Mouse (Mus musculus) gastrocnemius, postnatal 36 days (tissue): ENCODE measurements around the gene Cep19. TPM values are rescaled to one million over a fixed set of nuclear protein-coding genes. Genes with fewer than 3 reads are reported as not detected.

ENCODE experiments used
- DNase-seq, 2 experiments: peaks; one replicate each; pipeline ENCODE4 v3.0.0; 2022
- intact Hi-C: fragments of 180-260 bp; cut with DNase I; formaldehyde crosslinking; loops from one replicate; pipeline ENCODE4 v1.15.1; 2025
- total RNA-seq, 2 experiments: library from RNA; stranded (reverse); gene quantifications; 2 replicates each; pipeline ENCODE4 v1.2.3; 2021

Cep19 gene
- total RNA-seq, 2 experiments from 2014 or later: 7.8 to 9.4 TPM

DNA sequence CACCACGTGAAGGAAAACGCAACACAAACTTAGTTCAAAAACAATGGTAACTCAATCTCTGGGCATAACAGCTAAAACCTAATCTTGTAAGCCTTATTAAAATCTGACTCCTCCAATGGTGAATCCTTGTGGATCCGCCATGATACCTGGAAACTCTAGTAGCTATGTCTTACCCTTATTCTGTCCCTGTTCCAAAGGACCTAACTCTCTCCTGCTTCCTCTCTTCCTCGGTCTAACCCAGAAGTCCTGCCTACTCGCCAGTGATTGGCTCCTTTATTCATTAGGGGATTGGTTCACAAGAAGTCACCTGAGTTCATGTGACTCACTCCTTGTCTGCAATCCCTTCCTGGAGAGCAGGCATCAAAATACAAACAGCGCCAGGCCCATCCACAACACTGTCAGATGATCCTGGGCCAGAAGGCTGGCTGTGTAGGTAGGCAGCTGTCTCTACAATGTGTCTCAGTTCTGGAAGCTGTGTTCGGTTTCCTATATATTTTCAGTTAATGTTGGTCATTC, 36.3 kb downstream of the Cep19 start:
- intact Hi-C loops: no loop called here
- no peak for DNase-seq

DNA sequence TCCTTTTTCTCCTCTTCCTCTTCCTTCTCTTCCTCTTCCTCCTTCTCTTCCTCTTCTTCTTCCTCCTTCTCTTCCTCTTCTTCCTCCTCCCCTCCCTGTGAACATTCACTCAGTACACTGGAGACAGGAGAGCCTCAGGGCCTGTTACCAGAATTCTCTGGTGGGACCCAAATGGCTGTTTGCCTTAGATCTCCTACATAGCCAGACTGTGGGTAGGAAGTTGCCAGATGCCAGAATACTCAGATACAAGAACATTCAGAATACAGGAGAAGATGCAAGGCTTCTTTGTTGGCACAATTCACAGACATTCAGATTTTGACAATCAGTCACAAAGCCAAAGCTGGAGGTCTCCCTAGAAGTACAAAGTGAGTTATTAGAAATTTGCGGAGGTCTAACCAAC, 39.4 kb downstream of the Cep19 start:
- intact Hi-C loops: no loop called here

DNA sequence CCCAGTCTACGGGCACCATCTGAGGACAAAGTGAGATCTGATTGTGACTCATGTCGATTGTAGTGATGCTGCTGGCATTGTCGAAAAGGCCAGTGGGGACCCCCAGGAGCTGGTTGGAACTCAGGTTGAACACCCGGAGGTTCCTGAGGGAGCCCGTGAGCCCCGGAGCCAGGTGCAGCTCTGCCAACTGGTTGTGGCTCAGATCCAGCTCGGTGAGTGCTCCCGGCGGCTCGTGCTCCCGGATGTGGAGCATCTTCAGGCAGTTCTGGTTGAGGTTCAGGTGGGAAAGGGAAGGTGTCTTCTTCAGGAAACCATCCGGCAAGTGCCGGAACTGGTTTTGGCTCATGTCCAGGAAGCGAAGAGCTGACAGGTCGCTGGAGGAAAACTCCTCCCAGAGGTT, 44.2 kb downstream of the Cep19 start:
- intact Hi-C loops: loop anchor here (10.0 kb wide), 1 partner anchor 351 kb away; the partner anchor contains the start of gene Zdhhc19
- no peak for DNase-seq

More for the DNA sequence above, 39.4 kb downstream of the Cep19 start:
- DNase-seq: no peak

DNA sequence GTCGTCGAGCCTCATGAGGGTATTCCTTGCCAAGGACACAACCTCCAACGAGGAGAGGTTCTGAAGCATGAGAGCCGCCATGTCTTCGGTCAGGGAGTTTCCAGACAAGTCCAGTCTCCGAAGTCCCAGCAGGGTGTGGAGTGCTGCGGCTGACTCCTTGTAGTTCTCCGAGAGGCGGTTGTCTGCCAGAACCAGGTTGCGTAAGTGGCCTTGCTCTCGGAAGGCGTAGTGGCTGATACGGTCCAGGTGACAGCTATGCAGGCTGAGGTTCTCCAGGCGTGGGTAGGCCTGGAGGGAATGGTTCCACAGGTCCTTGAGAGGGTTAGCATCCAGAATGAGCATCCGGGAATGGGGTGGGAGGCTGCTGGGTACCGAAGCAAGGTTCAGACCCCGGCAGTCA, 45.0 kb downstream of the Cep19 start:
- DNase-seq: no peak
- intact Hi-C loops: loop anchor here (10.0 kb wide), 1 partner anchor 350 kb away; the partner anchor contains the start of gene Zdhhc19

DNA sequence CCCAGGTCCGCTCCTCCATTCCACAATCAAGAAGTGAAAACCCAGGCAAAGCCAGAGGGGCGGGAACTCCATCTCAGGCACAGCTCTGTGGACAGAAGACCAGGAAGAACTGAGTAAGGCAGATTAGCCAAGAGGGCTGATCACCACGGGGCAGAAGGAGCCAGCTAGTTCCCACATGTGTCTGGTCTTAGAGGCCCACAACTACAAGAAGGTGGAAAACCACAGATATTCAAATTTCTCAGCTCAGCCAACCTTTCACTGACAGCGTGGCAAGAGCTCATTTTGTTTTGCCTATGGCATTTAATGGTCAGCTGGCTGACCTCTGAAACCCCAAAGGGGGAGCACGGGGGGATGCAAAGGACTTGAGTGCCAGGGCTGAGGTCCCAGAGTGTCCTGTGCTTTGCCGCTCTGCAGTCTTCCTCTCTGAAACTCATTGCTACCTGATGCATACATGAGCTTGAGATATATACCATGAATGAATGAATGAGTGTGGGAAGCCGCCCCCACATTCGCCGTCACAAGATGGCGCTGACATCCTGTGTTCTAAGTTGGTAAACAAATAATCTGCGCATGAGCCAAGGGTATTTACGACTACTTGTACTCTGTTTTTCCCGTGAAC, 48.1 kb downstream of the Cep19 start:
- DNase-seq: no peak
- intact Hi-C loops: loop anchor here (10.0 kb wide), 1 partner anchor 347 kb away; the partner anchor contains the start of gene Zdhhc19

DNA sequence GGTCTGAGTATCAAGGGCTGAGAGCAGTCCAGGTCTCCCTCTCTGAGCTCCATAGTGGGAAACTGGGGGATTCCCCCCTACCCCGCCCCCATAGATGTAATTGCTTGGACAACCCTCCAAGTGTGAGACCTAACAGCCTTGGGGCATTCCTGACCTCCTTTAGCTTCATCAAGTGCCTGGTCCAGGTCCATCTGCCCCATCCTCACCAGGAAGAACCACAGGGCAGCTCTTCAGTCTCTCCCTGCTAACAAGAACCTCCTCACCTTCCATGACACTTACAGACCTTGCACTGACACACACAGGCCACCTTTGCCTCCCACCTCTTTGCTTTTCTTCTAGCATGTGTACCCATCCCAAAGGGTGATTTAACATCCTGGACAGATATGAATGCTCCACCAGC, 54.4 kb downstream of the Cep19 start:
- DNase-seq: no peak
- intact Hi-C loops: no loop called here

DNA sequence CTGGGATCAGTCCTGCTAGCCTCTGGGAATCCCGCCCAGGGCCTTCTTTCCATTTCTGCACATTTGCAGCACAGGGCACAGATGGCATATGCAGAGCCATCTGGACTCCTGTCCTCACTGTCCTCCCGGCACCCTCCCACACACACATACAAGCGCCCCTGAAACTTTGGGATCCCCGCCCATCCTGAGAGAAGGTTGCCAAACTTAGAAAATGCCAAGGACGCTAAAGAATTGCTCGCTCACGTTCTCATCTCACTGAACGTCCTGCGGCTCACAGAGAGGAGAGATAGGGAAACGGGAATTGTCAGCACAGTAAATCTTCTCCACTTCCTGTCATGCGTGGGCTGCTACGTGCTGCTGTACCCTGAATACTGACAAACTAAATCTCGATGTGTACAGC, 54.8 kb downstream of the Cep19 start:
- no peak for DNase-seq
- intact Hi-C loops: no loop called here

DNA sequence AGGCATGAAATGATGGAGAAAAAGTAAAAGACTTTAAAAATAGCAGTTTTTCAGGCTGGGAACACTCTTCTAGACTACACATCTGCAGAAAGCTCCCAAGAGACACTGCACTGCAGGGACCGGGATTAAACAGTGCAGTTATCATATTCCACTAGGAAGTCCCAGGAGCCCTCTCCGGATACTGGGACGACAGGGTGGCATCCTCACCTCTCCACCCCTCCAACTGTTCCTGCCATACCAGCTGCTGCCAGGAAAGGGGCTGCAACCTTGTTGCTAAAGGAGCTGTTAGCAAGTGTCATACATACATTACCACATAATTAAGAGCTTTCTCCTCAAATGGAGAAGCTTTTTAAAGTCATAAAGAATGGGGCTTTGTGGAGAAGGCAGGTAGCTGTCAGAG, 57.1 kb downstream of the Cep19 start:
- DNase-seq: no peak
- intact Hi-C loops: no loop called here

DNA sequence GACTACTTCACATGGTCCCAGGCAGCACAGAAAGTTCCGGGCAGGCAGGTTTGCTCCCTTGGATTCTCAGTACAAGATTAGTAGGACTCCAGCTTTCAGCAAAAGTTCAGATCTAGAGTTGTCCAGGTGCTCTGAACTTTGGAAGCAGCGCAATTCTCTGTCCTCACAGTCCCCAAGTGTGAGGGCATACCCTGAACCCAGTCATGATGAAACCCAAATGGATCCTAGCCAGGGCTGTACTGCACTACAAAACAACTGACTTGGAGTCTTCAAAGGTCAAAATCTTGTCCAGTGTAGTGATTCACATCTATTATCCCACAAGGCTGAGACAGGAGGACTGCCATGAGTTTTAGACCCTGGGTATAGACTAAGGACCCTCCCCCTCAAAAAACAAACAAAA, 57.8 kb downstream of the Cep19 start:
- intact Hi-C loops: no loop called here
- no peak for DNase-seq

Other genes with a start within 250 kb of the Cep19 start
- gene Meltf, start 221.0 kb upstream of the Cep19 start, total RNA-seq: not detected
- under 1 TPM; 0.37 to 0.94 TPM for gene Pigz, start 165.9 kb upstream of the Cep19 start, total RNA-seq
- gene 0610012G03Rik, start 151.3 kb upstream of the Cep19 start, total RNA-seq: 10 to 100 TPM; 50.3 to 55.0 TPM
- gene Ncbp2, start 151.3 kb upstream of the Cep19 start, total RNA-seq: 10 to 100 TPM; 11.3 to 11.9 TPM
- gene Senp5, start 96.5 kb upstream of the Cep19 start, total RNA-seq: 1 to 10 TPM; 9.2 to 9.4 TPM
- 10 to 100 TPM; 12.0 to 13.0 TPM for gene Pak2, start 20.5 kb upstream of the Cep19 start, total RNA-seq
- gene Pigx, start 60 bp upstream of the Cep19 start, total RNA-seq: 10 to 100 TPM in 1 of 2 experiments, 1 to 10 TPM in 1; 8.8 to 11.6 TPM
- 1 to 10 TPM; 2.0 to 2.1 TPM for gene Nrros, start 65.8 kb downstream of the Cep19 start, total RNA-seq
- not detected for gene Bex6, start 80.0 kb downstream of the Cep19 start, total RNA-seq
- 10 to 100 TPM; 14.0 to 14.9 TPM for gene Fbxo45, start 147.4 kb downstream of the Cep19 start, total RNA-seq
- gene Wdr53, start 147.4 kb downstream of the Cep19 start, total RNA-seq: 1 to 10 TPM; 4.4 to 5.8 TPM
- gene Smco1, start 171.7 kb downstream of the Cep19 start, total RNA-seq: 10 to 100 TPM; 69.4 to 72.8 TPM
- gene Rnf168, start 177.7 kb downstream of the Cep19 start, total RNA-seq: 1 to 10 TPM; 7.8 to 9.6 TPM
- gene Ubxn7, start 232.5 kb downstream of the Cep19 start, total RNA-seq: 10 to 100 TPM; 15.0 to 15.8 TPM